Mouse (Mus musculus) intestine, embryonic 14.5 days (tissue): ENCODE results near the gene Erf. TPM values are rescaled to one million over a fixed set of nuclear protein-coding genes. Genes with fewer than 3 reads are reported as not detected.

Source experiments
- ATAC-seq: fragments of 200-750 bp; cut with Nextera tagmentation; replicated peaks from 2 replicates; pipeline ENCODE4 v1.8.0; 2017; ENCODE audit warnings: low read depth, moderate number of reproducible peaks, moderate TSS enrichment, moderate library complexity; ENCODE audit not compliant: low FRiP score, low TSS enrichment
- DNase-seq: peaks from one replicate; pipeline ENCODE4 v3.0.0-alpha.2; 2018; ENCODE audit warnings: low spot score
- H3K27ac ChIP-seq: fragments of 300-500 bp; sonication (generic); 2 replicates; pipeline ENCODE4 v1.5.1; 2014; ENCODE audit warnings: low read depth, mild to moderate bottlenecking, control low read depth
- H3K27me3 ChIP-seq: fragments of 300-500 bp; sonication (generic); replicated peaks from 2 replicates; pipeline ENCODE4 v1.6.1; 2014; ENCODE audit warnings: low read length, control low read depth; ENCODE audit not compliant: control insufficient read depth, insufficient read depth
- H3K36me3 ChIP-seq: fragments of 300-500 bp; sonication (generic); 2 replicates; pipeline ENCODE4 v1.6.1; 2014; ENCODE audit warnings: low read length, control low read depth; ENCODE audit not compliant: control insufficient read depth, insufficient read depth
- H3K4me1 ChIP-seq: fragments of 300-500 bp; sonication (generic); replicated peaks from 2 replicates; pipeline ENCODE4 v1.6.1; 2014; ENCODE audit warnings: low read length, control low read depth, mixed read lengths; ENCODE audit not compliant: control insufficient read depth, insufficient read depth
- H3K4me2 ChIP-seq: fragments of 300-500 bp; sonication (generic); 2 replicates; pipeline ENCODE4 v1.6.1; 2014; ENCODE audit warnings: low read length
- H3K4me3 ChIP-seq: fragments of 300-500 bp; sonication (generic); 2 replicates; pipeline ENCODE4 v1.5.1; 2014; ENCODE audit warnings: low read depth, low read length, control low read depth, mixed read lengths
- H3K9ac ChIP-seq: fragments of 300-500 bp; sonication (generic); 2 replicates; pipeline ENCODE4 v1.6.1; 2014; ENCODE audit warnings: mild to moderate bottlenecking, low read length
- H3K9me3 ChIP-seq: fragments of 300-500 bp; sonication (generic); 2 replicates; pipeline ENCODE4 v1.6.1; 2016; ENCODE audit warnings: low read length, control low read depth; ENCODE audit not compliant: control insufficient read depth
- WGBS: fragments of 180-500 bp; shearing (Covaris S2); extraction: QIAGEN DNeasy Blood & Tissue Kit; methylation state at CpG from one replicate; pipeline ENCODE4 v1.1.7; 2014; 5-methylcytosine and 5-hydroxymethylcytosine counted together
- polyA plus RNA-seq: library from polyadenylated mRNA; unstranded; fragments of >200 nt; fragmentation: Nextera tagmentation; extraction: Ambion mirVana; gene quantifications from 2 replicates; pipeline ENCODE4 v1.2.1, GENCODE M21; 2014

Erf gene
- polyA plus RNA-seq, 1 experiment from 2014 or later = 22.0 TPM

DNA sequence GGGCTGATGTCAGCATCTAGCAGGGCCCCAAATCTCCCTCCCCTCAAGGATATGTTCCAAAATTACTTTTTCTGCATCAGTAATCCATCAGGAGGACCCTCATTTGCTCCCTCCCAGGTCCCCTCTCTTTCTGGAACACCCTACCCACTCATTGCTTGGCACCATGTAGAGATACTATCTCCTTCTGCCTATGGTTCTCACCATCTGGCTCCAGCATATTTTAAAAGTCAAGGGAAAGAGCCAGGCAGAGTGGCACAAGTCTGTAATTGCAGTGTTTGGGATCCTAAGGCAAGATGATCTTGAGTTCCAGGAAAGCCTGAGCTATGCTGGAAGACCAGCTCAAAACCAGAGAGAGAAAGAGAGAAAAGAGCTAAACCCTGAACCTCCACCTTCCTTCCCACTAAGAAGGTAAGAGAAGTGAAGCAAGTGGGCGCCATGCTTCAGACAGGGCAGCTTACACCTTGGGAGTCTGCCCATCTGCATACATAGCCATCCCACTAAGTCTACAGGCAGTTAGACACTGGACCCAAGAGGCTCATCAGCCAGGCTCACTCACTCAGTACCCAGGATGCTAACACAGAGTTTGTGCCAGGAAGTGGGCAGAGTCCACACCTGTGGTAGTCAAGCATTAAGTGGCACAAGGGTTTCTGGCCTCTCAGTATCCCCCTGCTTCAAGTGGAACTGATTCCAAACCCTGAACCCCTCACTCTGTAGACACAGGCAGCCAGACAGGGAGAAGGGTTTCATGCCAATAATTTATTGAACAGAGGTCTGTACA lies 22.8 kb downstream of the Erf start:
- ATAC-seq (no peak), DNase-seq (no peak)
- Histone ChIP-seq H3K4me3 (no peak overlapping the region), H3K9ac (no peak overlapping the region), H3K27me3 (no peaks in the 10 kb centered on the region), H3K9me3 (no peaks in the 10 kb centered on the region), H3K4me1 (0 out of 2 replicates have a peak, but pooled peaks cover 3% of the 10 kb centered on the region), H3K4me2 (no peak overlapping the region), H3K36me3 (peaks cover 92% of the 10 kb centered on the region), H3K27ac (no peak overlapping the region)
- 78% methylated on average over 1 of the region's 1 CpGs for WGBS

DNA sequence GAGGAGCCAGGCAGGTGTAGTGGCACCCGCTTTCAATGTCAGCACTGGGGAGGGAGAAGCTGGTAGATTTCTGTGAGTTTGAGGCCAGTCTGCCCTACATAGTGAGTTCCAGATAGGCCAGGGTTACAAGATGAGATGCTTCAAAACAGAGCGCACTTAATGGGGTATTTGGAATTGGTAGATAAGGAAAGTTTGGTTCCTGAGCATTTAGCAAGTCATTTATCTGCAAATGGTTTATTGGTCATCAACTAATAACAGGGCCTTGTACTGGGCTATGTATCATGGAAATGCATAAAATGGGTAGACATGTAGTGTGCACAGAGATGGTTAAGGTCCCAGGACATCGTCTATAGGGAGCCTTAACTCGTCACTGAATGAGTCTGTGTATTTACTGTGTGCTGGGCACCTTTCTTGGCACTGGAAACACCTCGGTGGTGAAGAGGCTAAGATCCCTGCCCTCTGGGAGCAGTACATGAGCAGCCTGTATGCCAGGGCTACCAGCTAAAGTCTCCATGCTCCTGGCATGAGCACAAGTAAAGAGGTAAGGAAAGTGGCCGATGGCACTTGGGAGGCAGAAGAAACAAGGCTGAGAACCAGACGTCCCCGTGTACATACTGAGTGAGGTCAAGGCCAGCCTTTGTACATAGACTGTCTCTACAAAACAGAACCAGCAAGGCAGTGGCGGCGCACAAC lies 28.1 kb downstream of the Erf start:
- WGBS = 82% methylated on average over 10 of the region's 10 CpGs
- no peaks in the 10 kb centered on the region for H3K9me3 ChIP-seq
- peak overlapping the region; percentile 54 for H3K9ac ChIP-seq
- DNase-seq (no peak), ATAC-seq (no peak)
- peak overlapping the region; percentile 83 for H3K4me2 ChIP-seq
- no peaks in the 10 kb centered on the region for H3K27me3 ChIP-seq
- no peak overlapping the region for H3K27ac ChIP-seq
- H3K4me1 ChIP-seq = peaks cover 29% of the 10 kb centered on the region
- H3K4me3 ChIP-seq = peak overlapping the region; percentile 71
- H3K36me3 ChIP-seq = peaks cover 43% of the 10 kb centered on the region

DNA sequence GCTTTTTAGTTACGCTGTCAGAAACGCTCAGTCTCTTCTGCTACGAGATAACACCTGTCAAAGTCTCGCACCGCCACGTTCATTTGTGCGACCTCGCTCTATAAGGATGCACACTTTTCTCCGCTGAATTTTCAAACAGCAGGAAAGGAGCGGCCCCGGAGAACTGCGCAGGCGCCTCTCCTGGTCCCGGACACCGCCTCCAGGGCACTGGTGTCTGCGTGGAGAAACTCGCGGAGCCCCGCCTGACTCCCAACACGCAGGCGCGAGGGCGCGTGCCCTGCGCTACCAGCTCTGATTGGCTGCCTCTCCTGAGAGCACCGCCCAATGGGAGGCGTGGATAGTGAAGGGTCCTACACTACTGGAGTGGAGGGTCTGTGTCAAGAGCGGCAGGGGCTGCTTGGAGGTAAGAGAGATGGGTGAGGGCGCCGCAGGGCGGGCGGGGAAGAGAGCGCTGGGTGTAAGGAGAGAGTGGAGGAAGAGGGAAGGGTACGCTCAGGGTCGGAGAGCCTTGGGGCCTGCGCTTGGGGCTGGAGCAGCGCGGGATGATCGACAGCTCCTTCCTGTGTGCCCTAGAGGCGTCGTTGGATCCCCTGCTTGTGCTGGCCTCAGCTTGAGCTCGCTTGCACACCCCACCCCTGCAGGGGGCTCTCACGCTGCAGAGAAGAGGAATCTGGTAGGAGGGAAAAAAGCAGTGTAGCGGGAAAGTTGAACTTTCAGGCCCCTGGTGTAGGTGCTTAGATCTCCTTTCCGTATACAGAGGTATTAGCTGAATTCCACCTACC lies 29.3 kb downstream of the Erf start, which contains the start of gene Zfp526:
Gene Zfp526 (plus strand): TSS at position 324 of the 782 bp plus-strand sequence.
- peak within 1 kb of the TSS; percentile 68 for H3K27ac ChIP-seq
- WGBS = under 1% methylated on average over 42 of the region's 45 CpGs
- H3K9me3 ChIP-seq = no peaks in the 10 kb centered on the region
- H3K9ac ChIP-seq = peak within 1 kb of the TSS; percentile 54
- peaks cover 29% of the 10 kb centered on the region for H3K4me1 ChIP-seq
- H3K36me3 ChIP-seq = peaks cover 32% of the 10 kb centered on the region
- peak within 1 kb of the TSS; percentile 72 for H3K4me3 ChIP-seq
- H3K4me2 ChIP-seq = peak within 1 kb of the TSS; percentile 83
- peak; percentile 96 for DNase-seq
- H3K27me3 ChIP-seq = no peaks in the 10 kb centered on the region
- ATAC-seq = peak; percentile 94

DNA sequence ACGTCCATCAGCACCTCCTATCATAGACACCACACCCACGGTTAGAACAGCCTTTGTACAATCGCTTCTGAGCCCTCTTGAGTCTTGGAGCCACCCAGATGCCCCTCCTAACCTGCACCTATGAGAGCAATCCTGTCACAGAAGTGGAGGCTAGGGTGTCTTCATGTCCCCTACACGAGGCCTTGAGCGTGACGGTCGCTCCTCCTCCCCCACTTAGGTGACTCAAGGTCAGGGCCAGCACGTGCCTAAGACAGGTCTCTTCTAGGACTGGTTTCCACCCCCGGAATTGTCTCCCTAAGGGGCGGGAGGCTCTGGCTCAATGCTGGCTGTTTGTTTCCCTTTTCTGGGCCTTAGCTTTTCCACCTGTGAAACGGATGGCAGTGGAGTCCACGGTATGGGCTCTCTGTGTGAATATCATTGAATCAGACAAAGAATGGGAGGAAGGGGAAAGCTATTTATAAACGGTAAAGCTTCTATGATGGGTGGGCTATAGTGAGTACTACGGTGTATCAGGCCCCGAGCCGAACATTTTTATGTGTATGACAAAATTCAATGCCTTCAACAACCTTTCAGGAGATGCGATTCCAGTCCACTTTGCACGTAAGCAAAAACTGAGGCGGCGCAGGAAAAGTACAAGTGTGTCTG lies 30.0 kb downstream of the Erf start, which contains the start of gene Dedd2:
Gene Dedd2 (minus strand): TSS at position 159 of the 645 bp plus-strand sequence.
- WGBS = 6% methylated on average over 20 of the region's 20 CpGs
- H3K27ac ChIP-seq = peak within 1 kb of the TSS; percentile 80
- H3K27me3 ChIP-seq = no peaks in the 10 kb centered on the region
- ATAC-seq = no peak
- peak within 1 kb of the TSS; percentile 72 for H3K4me3 ChIP-seq
- peaks cover 29% of the 10 kb centered on the region for H3K4me1 ChIP-seq
- DNase-seq = no peak
- H3K9me3 ChIP-seq = no peaks in the 10 kb centered on the region
- H3K36me3 ChIP-seq = peaks cover 25% of the 10 kb centered on the region
- H3K4me2 ChIP-seq = peak within 1 kb of the TSS; percentile 83
- H3K9ac ChIP-seq = peak within 1 kb of the TSS; percentile 63

DNA sequence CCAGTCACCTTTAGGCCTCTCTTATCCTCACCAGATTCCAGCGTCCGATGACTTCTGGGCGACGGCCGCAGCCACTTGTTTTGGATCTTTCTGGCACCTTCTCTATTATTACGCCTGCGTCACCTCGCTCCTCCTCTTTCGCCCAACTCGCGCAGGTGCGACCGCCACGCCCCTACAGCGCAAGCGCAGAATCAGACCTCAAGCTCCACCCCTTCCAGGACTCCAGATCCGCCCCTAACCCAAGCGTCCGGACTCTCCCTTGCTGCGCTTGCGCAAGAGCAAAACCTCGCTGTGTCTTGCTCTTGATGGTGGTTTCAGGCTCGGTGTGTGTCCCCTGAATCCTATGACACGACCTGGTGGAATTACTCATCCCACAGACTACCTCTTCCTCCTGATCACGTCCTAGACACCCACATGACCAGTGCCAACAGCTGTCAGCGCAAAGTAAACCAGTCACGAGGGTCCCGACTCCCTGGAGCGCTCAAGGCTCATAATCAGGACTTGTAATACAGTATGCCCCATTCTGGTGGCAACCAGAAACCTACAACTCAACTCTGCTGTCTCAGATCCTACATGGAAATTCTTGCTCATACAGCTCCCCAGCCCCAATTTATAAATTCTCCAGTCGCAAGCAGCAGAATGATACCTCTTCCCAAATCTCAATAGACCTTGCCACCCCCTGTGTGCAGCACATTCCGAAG lies 30.7 kb downstream of the Erf start:
- Histone ChIP-seq H3K4me3 (peak overlapping the region; percentile 72), H3K36me3 (peaks cover 23% of the 10 kb centered on the region), H3K27me3 (no peaks in the 10 kb centered on the region), H3K9me3 (no peaks in the 10 kb centered on the region), H3K9ac (peak overlapping the region; percentile 63), H3K4me1 (peaks cover 29% of the 10 kb centered on the region), H3K4me2 (peak overlapping the region; percentile 83), H3K27ac (peak overlapping the region; percentile 80; the same call in 1 of the 2 replicates)
- ATAC-seq (peak; percentile 63), DNase-seq (peak; percentile 93)
- WGBS = 4% methylated on average over 31 of the region's 31 CpGs

DNA sequence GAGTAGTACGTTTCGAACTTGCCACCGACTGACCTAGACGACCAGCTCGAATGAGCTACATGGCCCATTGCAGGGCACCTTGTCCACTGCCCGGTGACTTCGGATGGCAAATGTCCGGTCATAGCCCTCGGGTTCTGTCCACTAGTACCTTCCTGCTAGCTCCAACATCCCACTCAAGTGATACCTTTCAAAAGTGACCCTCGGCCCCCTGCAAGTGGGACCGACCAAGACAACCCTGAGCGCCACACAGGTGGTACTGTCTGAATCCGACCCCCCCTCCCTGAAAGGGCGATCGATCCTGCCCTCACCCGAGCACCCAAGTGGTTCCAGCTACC lies 31.2 kb downstream of the Erf start:
- ATAC-seq (peak; percentile 30), DNase-seq (no peak)
- peak overlapping the region; percentile 63 for H3K9ac ChIP-seq
- peaks cover 29% of the 10 kb centered on the region for H3K4me1 ChIP-seq
- peak overlapping the region; percentile 83 for H3K4me2 ChIP-seq
- H3K27ac ChIP-seq = peak overlapping the region; percentile 80
- H3K36me3 ChIP-seq = peaks cover 19% of the 10 kb centered on the region
- H3K27me3 ChIP-seq = no peaks in the 10 kb centered on the region
- under 1% methylated on average over 16 of the region's 16 CpGs for WGBS
- H3K9me3 ChIP-seq = no peaks in the 10 kb centered on the region
- peak overlapping the region; percentile 72 for H3K4me3 ChIP-seq

DNA sequence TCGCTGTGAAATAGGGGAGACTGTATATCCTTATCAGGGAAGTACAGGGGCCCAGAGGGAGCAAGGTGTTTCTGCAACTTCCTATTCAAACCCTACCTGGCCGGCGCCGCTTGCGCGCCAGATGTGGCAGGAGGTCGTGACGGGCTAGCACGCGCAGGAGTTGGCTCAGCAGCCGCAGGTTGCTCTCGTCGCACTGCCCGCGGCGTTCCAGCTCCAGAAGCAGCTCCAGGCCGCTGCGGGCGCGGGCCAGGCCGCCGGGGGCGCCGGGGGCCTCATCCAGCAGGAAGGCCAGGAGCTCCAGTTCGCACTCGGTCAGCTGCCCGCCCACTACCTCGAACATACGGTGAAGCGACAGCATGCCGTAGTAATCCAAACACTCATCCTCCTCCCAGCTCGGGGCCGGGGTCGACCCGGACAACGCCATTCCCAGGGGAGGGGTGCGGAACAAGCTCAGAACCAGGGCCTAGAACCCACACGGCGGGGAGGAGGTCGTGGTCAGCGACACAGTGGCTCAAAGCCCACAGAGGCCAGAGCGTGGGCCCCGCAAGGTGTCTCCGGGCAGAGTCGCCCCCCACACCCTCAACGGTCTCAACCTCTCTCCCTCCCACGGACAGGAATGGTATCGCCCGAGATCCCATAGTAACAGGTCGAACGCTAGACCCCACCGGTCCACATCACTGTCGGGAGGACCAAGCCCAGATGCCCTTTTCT lies 31.7 kb downstream of the Erf start:
- no peaks in the 10 kb centered on the region for H3K9me3 ChIP-seq
- no peaks in the 10 kb centered on the region for H3K27me3 ChIP-seq
- peaks cover 29% of the 10 kb centered on the region for H3K4me1 ChIP-seq
- under 1% methylated on average over 53 of the region's 53 CpGs for WGBS
- peak overlapping the region; percentile 83 for H3K4me2 ChIP-seq
- peak overlapping the region; percentile 63 for H3K9ac ChIP-seq
- DNase-seq (peak; percentile 87), ATAC-seq (peak; percentile 42)
- peak overlapping the region; percentile 80 for H3K27ac ChIP-seq
- peaks cover 13% of the 10 kb centered on the region; the same call in 1 of the 2 replicates for H3K36me3 ChIP-seq
- H3K4me3 ChIP-seq = peak overlapping the region; percentile 72
